Mouse (Mus musculus): ENCODE measurements around the gene Ccdc117.

DNA sequence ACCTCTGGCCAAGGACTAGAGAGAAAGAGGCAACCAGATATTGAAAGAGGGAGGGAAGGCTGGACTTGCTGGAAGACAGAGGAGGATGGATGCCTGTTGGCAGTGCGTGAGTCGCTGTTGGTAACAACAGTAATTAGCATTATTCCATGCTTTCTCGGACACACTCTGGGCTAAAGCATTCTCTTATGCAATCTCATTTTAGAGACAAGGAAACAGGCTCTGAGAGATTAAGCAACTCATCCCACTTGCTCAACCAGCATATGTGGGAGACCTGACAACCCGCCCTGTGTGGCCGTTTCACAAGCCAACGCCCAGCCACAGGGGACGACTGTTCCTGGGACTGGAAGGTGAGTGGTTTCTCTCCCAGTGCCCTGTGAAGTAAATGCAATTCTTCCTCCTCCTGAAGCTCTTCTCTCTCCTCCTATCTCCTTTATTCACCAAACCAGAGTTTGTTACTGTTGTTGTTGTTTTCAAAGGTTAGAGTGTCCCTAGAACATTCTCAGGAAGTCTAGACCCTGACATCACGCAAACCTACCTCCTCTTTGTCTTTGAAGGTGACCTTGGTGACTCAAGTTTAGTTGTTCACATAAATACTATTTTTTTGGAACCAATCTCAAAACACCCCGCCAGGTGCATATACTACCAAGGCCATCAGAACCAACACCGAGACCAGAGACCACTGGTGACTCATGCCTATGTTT, 39.5 kb downstream of the Ccdc117 start:
- TF ChIP-seq CTCF (IDR thresholded peaks at IDR 0.05; ENCODE audit: low read depth) (no peak), EP300 (IDR thresholded peaks at IDR 0.05; ENCODE audit: low read depth) (no peak)

Data from heart, postnatal 0 days (tissue).